Mouse (Mus musculus) ES-CJ7 (cell line): ENCODE results near the gene Sez6.
A peak's percentile ranks its signal among the peaks of the same experiment; 100 is the strongest.

Experiments
- DNase-seq: peaks from one replicate; pipeline ENCODE4 v3.0.0; 2011; ENCODE audit warnings: low read depth, low spot score

Sez6 gene

DNA sequence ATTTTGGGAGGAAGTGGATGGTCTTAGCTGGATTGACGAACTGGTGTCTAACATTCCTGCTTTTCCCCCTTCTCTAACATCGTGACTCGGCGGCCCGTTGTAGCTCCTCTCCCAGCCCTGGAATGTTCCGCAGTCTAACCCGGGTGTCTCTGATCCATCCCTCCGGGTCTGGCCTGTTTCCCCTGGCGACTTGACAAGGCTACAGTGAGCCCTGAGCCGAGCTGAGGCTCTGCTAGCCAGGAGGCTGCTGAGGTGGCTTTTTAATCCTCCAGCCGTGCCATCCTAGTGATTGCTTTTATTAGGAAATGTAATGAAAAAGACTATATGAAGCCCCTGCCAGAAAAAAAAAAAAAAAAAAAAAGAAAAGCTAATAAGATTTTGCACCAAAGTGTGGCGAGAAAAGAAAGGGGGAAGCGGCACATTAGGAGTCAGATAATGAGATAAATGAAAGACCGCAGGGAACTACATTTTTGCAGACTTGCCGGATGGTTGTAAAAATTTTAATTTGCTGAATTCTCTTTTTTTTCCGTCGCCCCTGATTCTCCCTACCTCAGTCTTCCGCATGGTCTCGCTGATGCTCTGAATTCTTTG is 24.4 kb upstream of the Sez6 start:
- no peak for DNase-seq

DNA sequence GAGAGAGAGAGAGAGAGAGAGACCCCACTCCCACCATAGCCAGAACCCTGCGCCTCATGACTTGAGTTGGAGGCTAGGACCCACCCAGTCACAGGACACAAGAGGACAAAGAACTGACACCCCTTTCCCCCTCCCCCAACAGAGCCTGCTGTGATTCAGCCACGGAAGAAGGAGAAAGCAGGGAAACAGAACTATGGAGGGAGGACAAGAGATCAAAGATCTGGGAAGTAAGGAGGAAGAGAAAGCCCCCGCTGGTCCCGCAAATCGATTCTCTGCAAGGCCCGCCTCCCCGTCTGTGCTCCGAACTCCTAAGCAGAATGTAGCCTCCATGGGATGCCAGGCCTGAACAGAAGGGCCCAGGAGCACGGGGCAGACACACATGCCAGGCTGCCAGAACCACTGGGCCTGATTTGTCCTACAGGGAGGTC is 23.8 kb upstream of the Sez6 start:
- peak; percentile 90 for DNase-seq

DNA sequence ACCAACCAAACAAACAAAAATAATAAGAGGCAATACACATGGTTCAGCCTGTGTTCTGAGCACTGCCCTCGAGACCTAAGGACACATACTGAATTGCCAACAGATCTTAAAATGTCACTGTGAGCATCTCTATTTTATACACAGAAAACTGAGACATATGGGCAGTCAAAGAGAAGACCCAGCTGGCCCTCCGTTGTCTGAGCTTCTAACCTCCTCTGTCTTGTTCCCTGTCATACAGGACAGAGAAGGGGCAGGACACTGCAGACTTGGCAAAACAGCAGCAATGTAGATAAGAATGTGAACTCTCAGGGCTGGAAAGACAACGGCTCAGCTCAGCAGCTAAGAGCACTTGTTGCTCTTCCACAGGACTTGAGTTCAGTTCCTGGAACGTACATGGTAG is 22.1 kb upstream of the Sez6 start:
- no peak for DNase-seq

DNA sequence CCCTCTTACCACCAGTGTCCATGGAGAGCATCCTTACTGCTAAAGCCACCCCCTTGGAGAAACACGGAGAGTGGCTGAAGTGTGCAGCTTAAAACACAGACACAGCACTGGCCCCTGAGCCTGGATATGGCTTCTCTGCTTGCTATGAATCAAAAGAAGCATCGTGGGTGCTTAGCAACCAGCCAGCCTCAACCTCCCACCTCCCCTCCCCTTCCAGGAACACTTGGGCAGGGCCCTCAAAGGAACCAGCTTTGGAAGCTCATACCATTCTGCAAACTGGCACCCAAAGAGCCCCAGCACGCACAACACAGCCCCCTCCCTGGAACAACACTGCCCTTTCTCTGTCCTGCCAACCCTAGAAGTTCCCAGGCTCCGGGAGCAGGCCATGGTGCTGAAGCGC is 21.2 kb upstream of the Sez6 start:
- no peak for DNase-seq

DNA sequence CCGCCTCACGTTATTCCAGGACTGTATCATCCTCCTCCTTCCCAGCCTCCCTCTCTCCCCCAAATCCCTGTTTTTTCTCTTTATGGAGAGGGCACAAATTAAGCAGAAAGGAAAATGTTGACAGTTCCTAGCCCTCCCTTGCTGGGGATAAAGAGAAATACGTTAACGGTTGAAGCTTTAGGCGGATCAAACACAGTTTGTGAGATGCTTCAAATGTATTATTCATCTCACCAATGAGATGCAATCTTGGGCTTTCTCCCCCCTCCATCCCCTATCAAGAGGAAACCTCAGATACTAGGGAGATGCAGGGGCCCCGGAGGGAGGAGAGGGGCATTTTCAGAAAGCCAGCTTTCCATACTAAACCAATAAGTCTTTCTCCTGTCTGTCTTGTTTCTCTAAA is 20.8 kb upstream of the Sez6 start:
- DNase-seq = no peak

DNA sequence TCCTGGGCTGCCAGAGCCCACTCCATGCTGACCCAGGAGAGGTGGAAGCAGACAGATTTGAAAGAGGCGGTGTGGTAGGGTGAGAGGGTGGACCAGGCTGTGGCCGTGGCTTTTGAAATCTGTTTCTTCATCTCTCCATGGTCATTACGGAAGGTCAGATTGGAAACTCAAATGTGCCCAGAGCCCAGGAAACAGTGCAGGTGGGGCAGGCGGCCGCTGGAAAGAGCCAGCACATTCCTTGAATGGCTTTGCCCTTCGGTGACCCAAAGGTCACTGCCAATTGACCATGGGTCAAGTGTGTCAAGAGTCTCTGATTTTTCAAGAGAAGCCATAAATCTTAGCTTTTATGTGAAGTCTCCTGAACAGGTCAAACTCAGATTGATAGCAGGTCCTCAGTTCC is 17.1 kb upstream of the Sez6 start:
- DNase-seq = no peak

DNA sequence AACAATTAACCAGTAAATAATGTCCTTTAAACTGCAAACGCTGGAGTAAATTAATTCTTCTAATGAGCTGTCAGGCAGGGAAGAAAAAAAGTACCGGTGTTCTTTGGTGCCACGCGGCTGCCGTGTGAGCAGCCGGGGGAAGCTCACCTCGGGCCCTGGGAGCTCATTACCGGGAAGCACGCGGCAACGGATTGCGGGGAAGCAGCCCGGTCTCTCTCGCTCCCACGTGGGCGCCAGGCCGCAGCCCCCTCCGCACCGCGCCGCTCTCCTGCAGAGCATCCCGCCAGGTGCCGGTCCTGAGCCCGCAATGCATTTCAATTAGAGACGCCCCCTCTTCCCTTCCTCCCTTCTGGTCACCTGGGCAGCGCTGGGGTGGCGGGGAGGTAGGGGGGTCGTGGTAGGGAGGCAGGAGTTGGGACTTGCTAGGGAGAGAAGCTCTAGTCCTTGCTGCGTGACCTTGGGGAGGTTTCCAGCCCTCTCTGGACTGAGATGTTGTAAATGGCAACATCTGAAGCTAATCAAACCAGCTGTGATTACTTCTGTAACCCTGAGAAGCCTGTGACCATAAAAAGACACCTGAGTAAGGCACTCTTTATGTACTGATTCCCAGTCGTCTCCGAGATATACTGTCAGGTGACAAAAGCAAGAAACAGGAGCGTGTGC is 15.9 kb upstream of the Sez6 start:
- peak; percentile 59 for DNase-seq

DNA sequence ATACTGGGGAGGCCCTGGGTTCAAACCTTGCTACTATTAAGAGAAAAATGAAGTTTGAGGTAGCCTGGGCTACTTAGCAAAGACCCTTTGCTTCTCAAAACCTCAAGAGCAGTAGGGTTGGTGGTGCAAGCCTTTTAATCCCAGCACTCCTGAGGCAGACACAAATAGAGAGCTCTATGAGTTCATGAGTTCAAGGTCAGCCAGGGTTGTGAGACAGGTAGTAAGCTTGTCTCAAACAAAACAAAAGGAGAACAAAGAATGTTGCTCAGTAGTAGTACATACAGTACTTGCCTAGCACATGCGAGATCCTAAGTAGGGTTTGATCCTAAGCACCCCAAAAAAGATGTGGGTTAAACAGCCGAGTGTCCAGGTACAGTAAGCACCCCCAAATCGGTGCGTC is 13.9 kb upstream of the Sez6 start:
- peak; percentile 88 for DNase-seq

DNA sequence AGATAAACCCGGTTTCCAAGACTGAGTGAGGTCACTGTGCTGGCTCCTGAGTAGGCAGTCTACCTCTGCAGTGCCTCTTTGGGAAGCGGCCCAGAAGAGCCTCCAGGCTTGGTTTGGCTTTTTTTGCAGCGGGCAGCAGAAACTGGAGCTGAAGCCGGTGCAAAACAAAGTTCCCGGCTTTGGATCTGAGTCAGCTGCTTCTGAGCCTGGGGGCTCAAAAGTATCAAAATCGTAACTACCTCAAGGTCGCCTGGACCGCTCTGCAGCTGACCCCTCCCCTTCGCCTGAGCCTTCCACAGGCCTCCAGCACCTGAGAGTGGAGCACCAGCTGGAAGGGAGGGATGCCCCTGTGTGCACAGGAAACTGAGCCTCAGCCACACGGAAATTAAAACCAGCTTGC is 13.4 kb upstream of the Sez6 start:
- DNase-seq = peak; percentile 77

DNA sequence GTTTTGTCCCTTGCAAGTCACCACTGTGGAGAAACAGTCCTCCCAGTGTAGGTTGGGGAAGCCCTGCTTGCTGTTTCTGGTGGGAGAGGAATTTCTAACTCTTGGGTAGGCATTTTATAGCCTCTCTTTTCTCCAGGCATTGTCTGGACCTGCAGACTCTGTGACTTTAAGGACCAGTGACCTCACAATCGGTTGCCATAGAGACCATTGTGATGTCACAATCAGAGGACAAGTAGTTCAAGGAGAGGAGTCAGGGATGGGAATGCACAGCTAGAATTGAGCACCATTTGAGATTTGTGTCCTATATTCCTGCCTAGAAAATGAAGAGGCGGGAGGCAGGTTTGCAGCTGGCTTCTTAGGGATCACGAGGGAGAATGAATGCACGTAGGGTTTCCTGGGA is 7.3 kb upstream of the Sez6 start:
- peak; percentile 45 for DNase-seq

DNA sequence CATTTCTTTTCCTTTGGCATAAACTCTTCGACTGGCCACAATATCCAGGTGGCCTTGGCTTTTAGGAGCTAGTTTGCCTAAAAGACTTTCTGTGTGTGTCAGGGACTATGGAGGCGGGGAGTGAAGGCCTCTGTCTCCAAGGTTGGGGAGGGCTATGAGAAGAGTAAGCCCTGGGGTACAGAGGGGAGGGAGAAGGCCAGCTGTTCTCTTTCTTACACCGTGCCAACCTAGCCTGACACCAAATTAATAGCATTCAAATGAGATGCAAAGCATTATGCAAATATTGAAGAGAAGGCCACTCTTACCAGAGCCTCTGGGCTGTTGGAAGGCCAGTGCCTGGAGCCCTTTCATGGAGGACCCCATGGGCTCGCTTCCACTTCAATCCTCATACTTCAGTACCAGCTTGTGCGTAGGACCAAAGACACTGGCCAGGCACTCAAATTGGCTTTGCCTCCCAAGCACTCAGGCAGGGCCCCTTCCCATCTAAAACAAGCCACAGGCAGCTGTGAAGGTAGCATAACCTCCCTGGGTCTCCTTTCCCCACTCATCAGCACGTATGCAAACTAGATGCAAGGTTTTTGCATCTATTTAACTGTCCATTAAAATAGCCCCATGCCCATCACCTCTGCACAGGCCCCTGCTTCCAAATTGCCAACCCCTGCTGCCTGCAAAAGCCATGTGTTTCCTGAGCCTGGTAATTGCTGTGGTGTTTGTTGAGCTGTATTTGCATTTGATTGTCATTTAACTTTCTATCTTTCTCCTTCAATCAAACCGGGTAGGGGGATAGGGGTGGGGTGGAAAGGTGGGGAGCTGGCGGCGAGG is 4.6 kb upstream of the Sez6 start:
- DNase-seq = peak; percentile 58

DNA sequence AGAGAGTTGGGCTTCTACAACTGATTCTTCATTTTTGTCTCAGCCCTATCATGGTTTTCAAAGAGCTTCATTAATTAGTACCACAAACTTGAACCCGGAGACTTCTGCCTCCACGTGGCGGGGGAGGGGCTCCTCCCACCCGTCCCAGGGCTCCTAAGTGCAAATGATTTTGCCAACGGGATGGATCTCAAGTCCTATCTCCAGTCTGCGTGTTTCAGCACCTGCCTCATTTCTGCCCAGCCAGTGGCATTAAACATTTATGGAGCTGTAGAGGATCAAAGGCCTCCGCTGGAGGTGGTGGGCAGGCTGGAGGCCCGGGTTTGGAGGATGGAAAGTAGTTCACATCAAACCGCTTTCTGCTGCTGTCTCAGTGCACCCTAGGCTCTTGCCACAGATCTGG is 3.9 kb upstream of the Sez6 start:
- DNase-seq = peak; percentile 68

DNA sequence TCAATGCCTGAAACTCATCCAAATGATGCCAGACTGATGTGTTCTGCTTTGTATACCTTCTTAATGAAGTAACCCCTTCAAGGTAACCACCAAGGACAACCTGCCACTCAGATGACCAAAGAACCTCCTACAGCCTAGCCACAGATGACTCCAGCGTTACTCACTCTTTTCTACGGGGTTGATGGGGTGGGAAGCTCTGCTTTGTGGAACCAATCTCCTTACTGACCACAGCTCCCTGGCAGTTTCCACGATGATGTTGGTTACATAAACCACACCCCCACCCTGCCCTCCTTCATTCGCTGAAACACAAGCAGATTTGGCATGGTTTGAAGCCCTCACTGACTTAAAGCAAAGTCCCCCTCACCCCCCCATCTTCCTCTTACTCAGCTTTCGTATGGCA is 2.8 kb upstream of the Sez6 start:
- no peak for DNase-seq

DNA sequence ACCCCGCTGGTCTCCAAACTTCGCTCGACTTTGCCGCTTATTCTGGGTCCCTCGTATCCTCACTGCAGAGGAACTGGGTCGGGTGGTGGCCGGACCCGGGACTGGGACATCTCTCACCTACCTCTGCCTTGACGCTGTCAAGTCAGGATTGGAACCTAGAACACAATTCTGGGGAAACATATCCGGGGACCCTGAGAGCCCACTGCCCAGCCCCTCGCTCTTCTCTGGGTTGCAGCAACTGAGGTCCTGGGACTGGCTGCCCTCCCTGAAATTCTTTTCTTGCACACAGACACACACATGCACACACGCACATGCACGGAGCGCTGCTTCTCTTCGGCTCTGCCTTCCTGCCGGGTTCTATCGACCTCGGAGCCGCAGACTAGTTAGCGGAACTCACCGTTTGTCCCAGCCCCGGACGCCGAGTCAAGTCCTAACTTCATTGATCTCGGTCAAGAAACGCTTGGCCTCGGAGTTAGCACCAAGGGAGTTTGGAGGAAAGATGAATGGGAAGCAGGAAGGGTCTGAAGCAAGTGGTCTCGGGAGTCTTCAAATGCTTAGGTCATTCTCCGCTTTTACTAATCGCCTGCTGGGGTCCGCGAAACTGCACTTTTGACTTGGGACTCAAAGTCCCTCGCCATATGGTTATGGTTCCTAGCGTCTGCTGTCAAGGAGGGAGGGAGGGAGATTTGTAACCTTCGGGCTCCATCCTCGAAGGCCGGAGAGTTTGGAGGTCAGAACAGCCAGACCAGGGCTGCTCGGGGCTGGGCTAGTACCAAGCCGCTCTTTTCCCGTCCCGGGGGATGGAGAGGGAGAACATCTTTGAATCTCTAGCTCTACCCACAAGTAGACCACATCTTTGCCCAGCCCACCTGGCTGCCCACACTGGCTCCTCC is 1.2 kb downstream of the Sez6 start:
- no peak for DNase-seq

DNA sequence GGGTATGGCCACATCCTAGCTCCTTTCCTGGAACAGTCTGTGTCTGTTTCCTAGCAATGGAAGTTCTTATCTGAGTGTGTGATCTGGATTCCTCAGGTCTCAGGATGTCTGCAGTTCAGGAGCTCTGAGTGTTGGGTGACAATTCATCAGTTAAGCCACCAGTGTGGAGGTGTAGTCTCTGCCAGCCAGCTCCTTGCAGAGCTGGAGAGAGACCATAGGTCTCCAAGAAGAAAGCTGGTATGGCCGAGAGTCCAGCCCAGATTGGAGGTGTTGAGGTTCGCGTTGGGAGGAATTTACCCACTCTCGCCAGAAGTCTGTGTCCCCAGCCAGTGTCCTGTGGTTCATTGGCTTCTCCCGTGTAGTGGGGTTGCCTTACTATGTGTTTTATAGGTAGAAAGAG is 2.0 kb downstream of the Sez6 start:
- no peak for DNase-seq

DNA sequence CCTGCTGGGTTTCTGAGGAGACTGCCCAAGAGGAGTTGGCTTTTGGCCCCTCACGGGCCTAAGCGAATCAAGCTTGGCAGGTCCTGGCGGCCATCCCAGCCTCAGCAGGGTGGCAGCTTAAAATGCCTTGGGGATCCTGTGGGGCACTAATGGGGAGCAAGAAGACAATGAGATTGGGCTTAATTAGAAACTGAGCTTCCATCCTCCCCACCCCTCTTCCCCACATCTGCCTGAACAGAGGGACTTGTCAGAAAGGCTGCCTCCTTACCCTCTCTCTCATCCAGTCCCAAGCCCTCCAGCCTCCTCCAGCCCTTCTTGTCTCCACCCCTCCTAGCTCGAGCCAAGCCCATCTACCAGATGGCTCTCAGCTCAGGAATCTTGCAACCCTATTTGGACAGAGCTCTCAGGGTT is 3.5 kb downstream of the Sez6 start:
- peak; percentile 76 for DNase-seq

DNA sequence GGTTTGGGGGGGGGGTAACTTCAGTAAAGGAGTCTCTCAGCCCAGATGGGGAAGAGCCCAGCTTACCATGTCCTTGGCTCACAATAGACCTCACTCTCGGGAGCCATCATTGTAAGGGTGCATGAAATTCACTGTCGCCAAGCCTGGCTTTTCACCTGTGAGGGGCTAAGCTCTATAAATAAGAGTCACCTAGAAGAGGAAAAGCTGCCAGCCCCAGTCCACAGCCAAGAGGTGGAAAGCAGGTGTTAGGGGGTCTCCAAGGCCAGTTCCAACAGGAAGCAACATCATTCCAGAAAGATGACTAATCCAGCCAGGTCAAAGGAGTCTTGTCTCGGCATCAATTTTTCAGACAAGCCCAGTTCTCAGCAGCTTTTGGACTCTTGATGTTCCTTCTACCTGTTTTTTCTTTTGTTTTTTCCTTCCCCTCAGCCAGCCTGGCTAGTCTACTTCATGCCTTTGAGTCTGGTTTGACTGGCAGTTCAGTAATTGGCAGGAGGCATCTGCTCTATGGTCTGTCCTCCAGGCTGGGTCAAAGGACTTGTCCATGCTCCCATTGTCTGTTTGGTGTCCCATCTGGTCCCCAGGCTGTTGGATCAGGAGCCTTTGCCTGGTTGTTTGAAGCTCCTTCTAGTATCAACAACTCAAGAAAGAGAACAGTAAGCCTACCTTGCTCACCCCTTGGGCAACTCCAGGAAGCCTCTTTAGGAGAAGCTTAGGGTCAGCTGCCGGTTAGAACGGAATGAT is 4.1 kb downstream of the Sez6 start:
- no peak for DNase-seq

DNA sequence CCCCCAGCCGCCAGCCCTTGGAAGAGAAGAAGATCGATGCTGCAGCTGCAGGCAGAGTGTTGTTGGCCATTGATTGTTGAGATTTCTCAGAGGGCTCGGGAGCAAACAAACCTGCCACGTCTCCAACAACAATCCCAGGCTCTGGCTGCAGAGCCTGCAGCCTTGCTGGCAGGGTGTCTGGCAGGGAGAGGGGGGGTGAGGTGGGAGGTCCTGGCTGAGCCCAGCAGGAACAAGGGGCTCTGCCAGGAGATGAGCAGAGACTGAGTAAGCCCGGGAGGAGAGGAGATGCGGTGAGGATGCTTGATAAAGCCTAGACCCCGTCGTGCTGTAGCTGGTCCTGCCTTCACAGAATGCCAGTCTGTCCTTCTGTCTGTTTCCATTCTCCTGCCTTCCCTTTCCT is 6.2 kb downstream of the Sez6 start:
- DNase-seq = no peak

DNA sequence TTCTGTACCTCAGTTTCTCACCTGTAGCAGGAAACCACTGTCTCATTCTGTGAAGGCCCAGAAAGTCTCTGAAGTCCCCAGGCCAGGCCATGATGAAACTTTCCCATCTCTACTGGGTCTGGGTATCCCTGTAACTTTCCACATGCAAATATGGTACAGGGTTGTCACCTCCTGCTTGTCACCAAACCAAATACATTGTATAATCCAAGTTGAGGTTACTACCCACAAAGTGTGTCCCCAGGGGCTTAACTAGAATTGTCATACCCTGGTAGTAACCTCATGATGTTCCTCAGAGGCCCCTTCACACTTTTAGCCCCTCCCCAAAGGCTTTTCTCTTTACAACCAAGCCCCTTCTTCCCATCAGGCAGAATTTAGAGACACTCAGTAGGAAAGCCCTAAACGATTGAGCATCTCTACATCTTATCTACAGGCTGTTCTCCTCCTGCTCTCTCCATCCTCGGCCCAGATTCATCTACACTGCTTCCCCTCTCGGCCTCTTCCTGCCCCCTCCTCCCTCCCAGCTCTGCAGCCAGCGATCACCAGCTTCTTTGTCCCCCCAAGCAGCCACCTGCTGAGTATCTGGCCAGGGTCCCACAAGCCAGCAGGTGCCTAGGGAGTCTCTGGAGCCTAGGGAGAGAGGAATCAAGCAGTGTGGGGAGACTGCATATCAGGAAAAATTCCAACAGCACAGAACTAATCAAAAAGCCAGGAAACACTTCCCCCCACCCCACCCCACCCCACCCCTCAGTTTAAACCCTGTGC is 7.2 kb downstream of the Sez6 start:
- no peak for DNase-seq

DNA sequence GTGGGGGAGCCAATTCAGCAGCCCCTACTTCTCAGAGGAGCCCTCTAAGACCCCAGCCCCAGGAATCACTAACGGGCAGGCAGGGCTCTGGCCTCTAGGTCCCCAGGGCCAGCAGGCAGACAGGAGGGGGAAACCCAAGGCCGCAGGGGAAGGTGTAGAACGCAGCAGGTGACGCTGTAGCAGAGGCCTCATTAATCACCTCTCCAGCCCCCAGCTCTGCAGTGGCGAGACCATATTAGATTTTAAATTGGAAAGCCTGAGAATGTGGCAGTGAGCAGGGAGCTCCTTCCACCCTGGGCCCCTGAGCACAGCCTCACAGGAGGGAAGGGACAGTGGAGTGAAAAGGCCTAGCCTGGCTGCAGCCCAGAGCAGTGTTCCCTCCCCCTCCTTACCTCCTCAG is 11.6 kb downstream of the Sez6 start:
- no peak for DNase-seq

DNA sequence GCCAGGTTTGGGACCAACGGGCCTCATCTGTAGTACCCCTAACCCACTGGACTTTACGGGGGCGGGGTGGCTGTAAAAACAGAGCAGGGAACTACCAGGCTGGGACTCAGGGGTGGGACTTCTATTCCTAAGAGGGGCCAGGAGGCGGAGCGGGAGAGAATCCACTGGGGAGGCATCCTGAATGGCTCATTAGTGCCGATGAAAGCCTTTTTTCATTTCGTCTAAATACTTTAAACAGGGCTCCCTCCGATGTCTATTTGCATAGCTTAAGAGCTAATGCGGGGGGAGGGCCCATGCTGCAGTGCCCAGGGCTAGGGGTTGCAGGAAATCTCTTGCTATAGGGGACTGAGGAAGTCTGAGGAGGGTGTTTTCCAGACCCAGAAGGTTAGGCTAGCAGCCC is 17.3 kb downstream of the Sez6 start:
- DNase-seq = peak; percentile 98
